31 mouse cellular contexts compared by ENCODE assay signal in genomic region chr13:56506871-56507496, GRCm38 (mm10). TPM values are rescaled to one million over a fixed set of nuclear protein-coding genes. Genes with fewer than 3 reads are reported as not detected.
DNase-seq lines count a peak whose midpoint lies in the region; ATAC-seq lines count a peak whose summit lies in the region.
"Had no signal": no experiment of that assay in that cellular context is flagged by ENCODE, and none has a peak within 500 bp of the region (broad histone marks: within the 10 kb centered on the region; RNA-seq: fewer than 3 reads in every experiment).

No protein-coding gene starts in this region.

- H3K27me3 ChIP-seq in hindbrain, embryonic 10.5 days (ENCODE audit: insufficient read depth, poor library complexity, severe bottlenecking) = no peaks in the 10 kb centered on the region
- H3K27me3 ChIP-seq: embryonic facial prominence, embryonic 12.5 days; hindbrain, embryonic 13.5 days; intestine, embryonic 15.5 days; limb, embryonic 13.5 days; liver, embryonic 13.5 days; lung, embryonic 15.5 days; neural tube, embryonic 15.5 days had no signal

- H3K4me1 ChIP-seq in hindbrain, embryonic 10.5 days (replicated peaks) = no peaks in the 10 kb centered on the region
- H3K4me1 ChIP-seq: embryonic facial prominence, embryonic 12.5 days; hindbrain, embryonic 13.5 days; intestine, embryonic 15.5 days; limb, embryonic 13.5 days; liver, embryonic 13.5 days; lung, embryonic 15.5 days; neural tube, embryonic 15.5 days had no signal

- H3K4me3 ChIP-seq in hindbrain, embryonic 10.5 days = no peak overlapping the region
- H3K4me3 ChIP-seq: embryonic facial prominence, embryonic 12.5 days; erythroblast, embryonic 14.5 days; hindbrain, embryonic 13.5 days; intestine, embryonic 15.5 days; limb, embryonic 13.5 days; liver, embryonic 13.5 days; lung, embryonic 15.5 days; neural tube, embryonic 15.5 days had no signal

- H3K27ac ChIP-seq in hindbrain, embryonic 10.5 days = no peak overlapping the region
- H3K27ac ChIP-seq: embryonic facial prominence, embryonic 12.5 days; hindbrain, embryonic 13.5 days; intestine, embryonic 15.5 days; limb, embryonic 13.5 days; liver, embryonic 13.5 days; lung, embryonic 15.5 days; neural tube, embryonic 15.5 days had no signal

- H3K36me3 ChIP-seq in hindbrain, embryonic 10.5 days = no peaks in the 10 kb centered on the region
- H3K36me3 ChIP-seq: embryonic facial prominence, embryonic 12.5 days; G1E; hindbrain, embryonic 13.5 days; intestine, embryonic 15.5 days; limb, embryonic 13.5 days; liver, embryonic 13.5 days; lung, embryonic 15.5 days; neural tube, embryonic 15.5 days had no signal

- no peaks in the 10 kb centered on the region for H3K9me3 ChIP-seq in hindbrain, embryonic 10.5 days
- H3K9me3 ChIP-seq: embryonic facial prominence, embryonic 12.5 days; hindbrain, embryonic 13.5 days; intestine, embryonic 15.5 days; limb, embryonic 13.5 days; lung, embryonic 15.5 days; neural tube, embryonic 15.5 days had no signal

- peak; percentile 73 for ATAC-seq in common myeloid progenitor, adult 5-6 weeks (replicated peaks; ENCODE audit: low read depth, poor library complexity, severe bottlenecking)
- ATAC-seq: forebrain, embryonic 14.5 days; intestine, embryonic 15.5 days had no signal

- DNase-seq in CD4-positive, CD25-positive, alpha-beta regulatory T cell, adult 2 months (ENCODE audit: low read depth, low spot score) = peak; percentile 77
- DNase-seq in naive thymus-derived CD4-positive, alpha-beta T cell, adult 2 months (ENCODE audit: low read depth) = peak; percentile 88
- peak; percentile 56 for DNase-seq in thymus, postnatal 14 days
- no peak for DNase-seq in gastrocnemius, postnatal 25 days
- DNase-seq in cerebellum, adult 11-12 months = no peak
- no peak for DNase-seq in hindbrain, embryonic 10.5 days (ENCODE audit: low spot score)
- no peak for DNase-seq in yolk sac, embryonic 10.5 days (ENCODE audit: low spot score)
- DNase-seq: cerebellum, adult 8-10 months; gastrocnemius, postnatal 10 days; kidney, postnatal 4 days; liver, embryonic 13.5 days; midbrain, embryonic 14.5 days; right cerebral cortex, postnatal 4 days had no signal

- 86% methylated on average over 6 of the region's 6 CpGs for WGBS in hindbrain, embryonic 10.5 days

RNA-seq across cellular contexts. Expression of gene Fbxl21, which starts 15.3 kb away (rescaled TPM):
- not detected in 2 replicates for total RNA-seq in common myeloid progenitor, adult 5-6 weeks (2017)
- under 1 TPM in 1 of 2 experiments, not detected in 1; 0.51 TPM for total RNA-seq in gastrocnemius, postnatal 25 days (2021)
- polyA plus RNA-seq in hindbrain, embryonic 10.5 days (2016; fragmentation: Nextera tagmentation; extraction: Ambion mirVana) = 1.4 and 3.2 TPM in 2 replicates
- polyA plus RNA-seq: erythroblast, embryonic 14.5 days; G1E had no signal

RNA-seq across cellular contexts. Expression of gene Il9, which starts 24.9 kb away (rescaled TPM):
- total RNA-seq in common myeloid progenitor, adult 5-6 weeks (2017) = not detected in 2 replicates
- not detected for total RNA-seq in gastrocnemius, postnatal 25 days (2021)
- polyA plus RNA-seq in hindbrain, embryonic 10.5 days (2016; fragmentation: Nextera tagmentation; extraction: Ambion mirVana) = not detected in 2 replicates
- total RNA-seq: adrenal gland, postnatal 4 days; G1E; gastrocnemius, postnatal 10 days; heart, adult 8-10 months; layer of hippocampus, postnatal 10 days; left cerebral cortex, postnatal 10 days had no signal
- polyA plus RNA-seq: C2C12; cortical plate, adult 2 months; embryonic facial prominence, embryonic 12.5 days; erythroblast, embryonic 14.5 days; forebrain, embryonic 14.5 days; G1E; heart, postnatal 0 days; hindbrain, embryonic 13.5 days; intestine, embryonic 15.5 days; kidney, embryonic 14.5 days; limb, embryonic 13.5 days; liver, embryonic 13.5 days; lung, embryonic 15.5 days; midbrain, embryonic 14.5 days; neural tube, embryonic 15.5 days had no signal

RNA-seq across cellular contexts. Expression of gene Lect2, which starts 41.3 kb away (rescaled TPM):
- not detected in 2 replicates for total RNA-seq in common myeloid progenitor, adult 5-6 weeks (2017)
- not detected for total RNA-seq in gastrocnemius, postnatal 25 days (2021)
- not detected in 2 replicates for polyA plus RNA-seq in hindbrain, embryonic 10.5 days (2016; fragmentation: Nextera tagmentation; extraction: Ambion mirVana)
- total RNA-seq: gastrocnemius, postnatal 10 days; heart, adult 8-10 months; layer of hippocampus, postnatal 10 days; left cerebral cortex, postnatal 10 days had no signal
- polyA plus RNA-seq: C2C12; cortical plate, adult 2 months; embryonic facial prominence, embryonic 12.5 days; forebrain, embryonic 14.5 days; G1E; heart, postnatal 0 days; hindbrain, embryonic 13.5 days; limb, embryonic 13.5 days; lung, embryonic 15.5 days; midbrain, embryonic 14.5 days; neural tube, embryonic 15.5 days had no signal

Comparison
In these comparisons a context has a peak if more than half of its experiments do, and no peak if none do; other contexts are left out.
1. DNase-seq: peak in CD4-positive, CD25-positive, alpha-beta regulatory T cell, adult 2 months (single experiment), naive thymus-derived CD4-positive, alpha-beta T cell, adult 2 months (single experiment) and thymus, postnatal 14 days (single experiment); none in gastrocnemius, postnatal 25 days (single experiment), cerebellum, adult 11-12 months (single experiment), hindbrain, embryonic 10.5 days (single experiment) and yolk sac, embryonic 10.5 days (single experiment).